Mouse (Mus musculus) cerebellum, adult (tissue): ENCODE results near the gene AA467197.

Experiments used
- ATAC-seq: cut with Nextera tagmentation; 2 replicates; pipeline ENCODE4 v1.9.2; 2017; ENCODE audit warnings: mild to moderate bottlenecking, moderate library complexity, mixed read lengths; ENCODE audit not compliant: insufficient number of reproducible peaks, low FRiP score, low TSS enrichment

Gene AA467197

DNA sequence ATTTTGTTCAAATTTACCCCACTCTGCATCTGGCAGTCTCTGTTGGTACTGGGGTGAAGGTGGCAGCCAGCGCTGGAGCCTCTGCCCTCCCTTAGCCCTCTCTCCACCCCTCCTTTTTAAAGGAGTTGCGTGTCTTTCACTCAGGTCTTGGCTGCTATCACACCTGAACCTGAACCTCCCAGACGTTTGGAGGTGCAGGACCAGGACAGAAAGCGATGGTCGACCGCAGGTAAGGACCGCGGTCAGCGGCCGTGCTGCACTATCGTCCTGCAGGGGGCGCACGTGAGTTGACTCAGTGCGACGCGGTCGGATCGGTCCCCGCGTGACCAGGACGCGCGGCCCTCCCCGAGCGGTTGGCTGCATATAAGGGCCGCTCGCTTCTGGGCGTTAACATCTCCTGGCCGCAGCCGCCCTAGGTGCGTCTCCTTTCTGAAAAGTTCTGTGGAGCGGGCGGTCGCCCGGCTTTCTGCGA, 776 bp downstream of the AA467197 start:
- peak; percentile 85 for ATAC-seq

DNA sequence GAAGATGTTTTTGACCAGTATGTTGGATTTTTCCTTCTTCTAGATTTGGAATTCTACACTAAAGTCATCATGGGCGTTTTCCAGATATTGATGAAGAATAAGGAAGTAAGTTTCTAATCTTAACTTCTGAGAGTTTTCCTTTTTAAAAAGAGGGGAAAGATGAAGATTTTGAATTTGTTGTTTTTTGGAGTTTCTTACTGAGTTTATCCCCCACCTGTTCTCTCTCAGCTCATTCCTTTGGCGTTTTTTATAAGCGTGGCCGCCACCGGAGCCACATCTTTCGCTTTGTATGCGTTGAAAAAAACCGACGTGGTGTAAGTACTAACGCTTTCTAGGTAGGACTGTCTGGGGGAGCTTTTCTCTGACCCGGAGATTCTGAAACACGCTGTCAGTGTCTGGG, 1.2 kb downstream of the AA467197 start:
- no peak for ATAC-seq

DNA sequence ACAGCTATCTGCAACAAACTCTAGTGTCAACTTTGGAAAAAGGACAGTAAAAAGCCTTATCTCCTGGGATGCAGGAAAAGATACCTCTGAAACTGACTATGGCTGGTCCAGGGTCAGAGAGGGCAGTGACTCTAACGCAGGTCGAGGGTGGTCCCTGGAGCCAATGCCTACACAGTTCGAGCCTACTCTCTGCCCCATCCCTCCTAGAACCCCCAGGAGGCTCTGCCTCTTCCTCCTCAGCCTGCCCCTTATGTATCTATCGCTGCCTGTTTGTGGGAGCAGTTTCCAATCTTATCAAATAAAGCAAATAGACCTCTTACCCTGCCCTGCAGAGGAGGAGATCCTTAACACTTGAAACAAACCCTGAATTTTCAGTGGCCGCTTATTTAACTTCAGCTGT, 1.9 kb downstream of the AA467197 start:
- no peak for ATAC-seq

DNA sequence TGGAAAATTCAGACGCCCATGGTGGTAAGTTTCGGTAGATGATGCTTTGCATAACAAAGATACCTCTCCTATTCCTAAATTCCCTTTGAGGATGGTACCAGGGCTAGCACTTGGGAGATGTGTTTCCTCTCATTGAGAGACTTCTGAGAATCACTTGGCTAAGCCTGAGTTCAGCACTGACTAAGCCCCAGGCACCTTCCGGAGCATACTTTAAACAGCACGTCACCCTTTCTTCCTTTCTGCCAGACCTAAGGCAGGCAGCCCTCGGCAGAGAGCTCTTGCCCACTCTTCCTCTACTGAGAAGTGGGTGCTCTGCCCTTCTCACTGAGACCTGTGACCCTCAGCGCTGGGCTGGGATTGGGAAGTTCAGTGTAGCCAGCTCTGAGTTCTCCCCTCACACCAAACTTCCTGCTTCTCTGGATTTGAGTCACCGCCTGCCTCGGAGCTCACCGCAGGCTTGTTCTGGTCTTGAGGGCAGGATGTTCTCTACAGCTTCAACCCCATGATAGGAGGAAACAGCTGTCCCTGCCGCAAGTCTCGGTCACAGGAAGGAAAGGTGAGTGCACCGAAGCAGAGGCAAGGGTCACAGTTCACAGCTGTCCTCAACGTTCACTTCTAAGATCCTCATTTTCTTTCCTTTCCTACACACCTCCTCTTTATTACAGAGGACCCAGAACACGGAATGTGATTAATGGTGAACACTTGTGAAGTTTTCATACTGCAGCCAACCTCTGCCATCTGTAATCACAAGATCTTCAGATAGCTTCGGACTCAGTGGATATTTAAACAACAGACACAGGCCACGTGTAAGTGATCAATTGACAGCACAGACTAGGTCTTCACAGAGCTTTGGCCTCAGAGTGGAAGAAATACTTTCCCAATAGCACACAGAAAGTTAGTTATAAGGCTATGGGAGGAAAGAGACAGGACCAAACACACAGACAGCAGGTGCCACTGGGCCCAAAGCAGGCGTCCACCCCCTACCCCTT, 15.6 kb downstream of the AA467197 start:
- no peak for ATAC-seq

DNA sequence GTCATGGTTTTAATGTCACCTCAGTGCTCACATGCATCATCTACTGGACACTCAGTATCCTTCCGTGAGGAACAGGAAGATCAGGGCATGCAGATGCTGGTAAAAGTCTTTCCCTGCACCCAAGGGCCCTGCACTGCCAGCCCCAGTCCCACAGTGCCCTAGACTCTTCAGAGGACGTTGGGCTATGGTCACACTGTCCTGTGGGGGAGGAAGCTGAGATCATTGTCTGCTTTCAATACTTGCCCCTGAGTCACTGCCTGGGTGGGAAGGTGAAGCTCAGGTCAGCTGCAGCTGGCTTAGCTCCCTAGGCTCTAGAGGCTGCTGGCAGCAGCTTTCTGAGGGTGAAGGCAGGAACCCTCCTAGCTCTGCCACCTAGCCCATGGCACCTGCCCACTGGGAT, 19.3 kb downstream of the AA467197 start:
- no peak for ATAC-seq

DNA sequence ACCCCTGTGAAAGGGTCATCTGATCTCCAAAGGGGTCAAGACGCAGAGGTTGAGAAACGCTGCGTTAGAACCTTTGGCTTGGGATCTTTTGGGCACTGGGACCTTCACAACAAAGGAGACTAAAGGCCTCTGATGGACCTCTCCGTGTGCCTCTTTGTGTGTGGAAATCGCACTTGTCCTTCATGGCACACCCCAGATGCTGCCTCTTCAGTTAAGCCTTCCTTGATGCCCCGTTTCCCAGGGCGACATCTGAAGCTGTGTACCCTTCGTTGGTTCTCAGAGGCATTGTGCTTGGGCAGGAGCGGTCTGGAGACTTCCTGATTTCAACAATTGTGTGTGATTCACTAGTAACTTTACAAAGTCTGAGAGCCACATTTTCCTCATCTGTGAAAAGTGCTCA, 20.0 kb downstream of the AA467197 start:
- no peak for ATAC-seq

DNA sequence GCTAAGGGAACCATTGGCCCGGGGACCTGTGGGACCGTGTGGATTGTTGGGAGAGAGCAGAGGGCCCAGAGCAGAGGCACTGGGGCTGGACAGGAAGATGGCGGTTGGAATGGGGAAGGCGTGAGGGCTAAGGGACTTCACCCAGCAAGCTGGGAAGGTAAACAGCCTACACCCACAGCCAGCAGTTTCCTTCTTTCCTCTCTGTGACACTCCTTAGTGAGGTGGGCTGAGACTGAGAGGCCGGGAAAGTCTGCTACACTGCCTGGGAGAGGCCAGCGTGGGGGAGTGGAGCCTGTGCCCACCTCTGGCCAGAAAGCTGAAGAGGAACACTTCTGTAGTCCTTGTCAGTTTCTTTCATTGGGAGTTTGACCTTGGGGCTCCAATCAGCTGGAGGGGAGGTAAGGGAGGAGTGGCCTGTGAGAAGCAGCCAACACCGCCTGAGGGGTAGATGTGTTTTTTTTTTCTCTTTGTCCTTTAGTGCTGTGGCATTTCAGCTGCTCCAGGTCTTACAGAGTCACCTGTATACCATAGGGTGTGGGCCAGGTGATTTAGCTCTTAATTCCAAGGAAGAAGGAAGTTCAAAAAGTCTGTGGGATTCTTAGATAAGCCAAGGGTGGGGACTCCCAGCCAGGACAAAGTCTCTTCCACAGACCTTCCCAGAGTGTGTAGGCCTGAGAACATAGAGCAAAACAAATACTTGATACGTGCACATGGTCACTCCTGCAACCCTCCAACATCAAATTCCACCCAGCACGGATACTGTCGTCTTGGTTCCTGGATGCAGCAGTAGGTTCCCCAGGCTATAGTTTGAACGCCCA, 21.1 kb downstream of the AA467197 start:
- no peak for ATAC-seq

DNA sequence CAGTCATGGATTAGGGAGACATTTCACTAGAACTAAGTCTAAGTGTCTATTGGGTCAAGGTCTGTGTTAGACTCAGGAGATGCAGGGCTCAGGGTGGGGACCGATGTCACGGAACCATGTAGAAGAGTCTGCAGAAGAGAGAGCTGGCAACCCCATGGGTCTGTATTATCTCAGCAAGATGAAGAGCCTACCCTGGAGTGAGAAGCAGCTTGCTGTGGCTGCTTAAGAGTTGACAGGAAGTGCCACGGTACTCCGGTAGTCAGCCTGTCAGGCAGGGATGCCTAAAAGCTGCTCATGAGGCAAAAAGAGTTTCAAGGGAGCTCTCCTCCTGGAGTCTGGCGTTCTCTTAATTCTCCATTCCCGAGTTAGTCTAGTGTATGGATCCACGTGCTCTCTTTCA, 23.0 kb downstream of the AA467197 start:
- ATAC-seq, result no peak

DNA sequence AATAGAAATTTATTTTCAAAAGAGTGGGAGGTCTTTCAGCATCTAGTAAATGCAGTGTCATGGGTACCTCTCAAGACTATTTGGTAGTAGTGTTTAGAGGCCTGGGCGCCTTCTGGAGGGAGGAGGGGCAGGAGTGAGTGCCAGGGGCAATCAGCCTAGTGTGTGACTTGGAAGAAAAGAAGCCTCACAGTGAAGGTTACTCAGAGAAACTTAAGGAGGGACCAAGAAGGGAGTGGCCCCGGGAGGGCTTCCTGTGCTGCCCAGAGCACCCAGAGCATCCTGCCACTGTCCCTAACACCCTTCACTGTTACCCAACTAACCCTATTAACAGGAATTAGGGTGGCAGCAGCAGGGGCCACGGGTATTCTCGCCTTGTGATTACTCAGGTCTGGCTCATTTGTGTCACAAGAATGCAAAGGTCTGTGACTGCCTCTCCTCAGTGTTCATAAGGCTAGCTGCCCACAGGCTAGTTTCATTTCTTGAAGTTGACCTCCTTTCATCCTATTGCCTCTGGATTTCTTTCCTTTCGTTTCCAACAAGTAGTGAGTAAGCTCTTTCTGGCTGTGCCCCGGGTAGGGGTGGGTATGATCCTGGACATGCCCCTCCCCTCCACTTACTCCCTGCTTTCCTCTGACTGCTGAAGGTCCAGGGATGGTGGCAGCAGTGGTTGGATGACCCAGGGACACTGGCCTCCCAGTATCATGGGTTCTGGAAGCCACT, 28.6 kb downstream of the AA467197 start:
- no peak for ATAC-seq

DNA sequence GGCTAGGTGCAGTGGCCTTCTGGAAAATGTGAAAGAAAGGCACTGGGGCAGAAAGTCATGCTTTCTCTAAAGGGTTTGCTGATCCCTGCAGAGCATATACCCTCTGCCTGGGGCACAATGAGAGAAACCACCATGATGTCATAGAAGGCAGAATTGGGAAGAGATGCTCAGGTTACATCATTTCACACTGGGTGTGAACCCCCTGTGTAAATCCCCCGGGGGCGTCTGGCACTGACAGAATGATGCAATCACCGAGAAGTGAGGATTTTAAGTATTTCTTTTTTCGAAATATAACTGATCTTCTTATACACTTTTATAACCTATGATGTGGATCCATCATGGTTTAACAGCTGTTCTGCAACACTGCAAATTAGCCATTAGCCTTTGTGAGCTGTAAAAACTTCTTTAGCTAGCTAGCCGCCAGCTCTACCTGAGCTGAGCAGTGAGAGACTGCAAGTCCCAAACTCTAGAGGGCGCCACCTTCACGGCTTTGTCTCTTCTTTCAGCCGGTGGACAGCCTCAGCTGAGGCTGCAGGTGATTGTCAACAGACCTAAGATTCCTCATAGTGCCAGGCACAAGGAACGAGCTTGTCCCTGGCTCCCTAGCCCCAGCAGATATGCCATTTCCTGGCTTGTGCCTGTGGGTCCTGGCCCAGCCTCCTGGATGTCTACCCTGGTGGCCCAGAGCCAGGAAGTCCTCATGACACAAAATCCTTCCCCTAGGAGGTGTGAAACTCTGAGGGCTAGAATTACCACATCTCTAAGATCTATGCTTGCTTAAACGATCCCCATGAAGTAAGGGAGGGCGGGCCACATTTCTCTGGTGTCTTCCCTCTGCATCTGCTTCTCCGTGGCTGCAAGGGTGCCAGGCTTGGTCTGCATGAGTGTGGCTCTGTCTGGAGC, 29.4 kb downstream of the AA467197 start:
- ATAC-seq, result peak; percentile 68; the same call in 1 of the 2 replicates

DNA sequence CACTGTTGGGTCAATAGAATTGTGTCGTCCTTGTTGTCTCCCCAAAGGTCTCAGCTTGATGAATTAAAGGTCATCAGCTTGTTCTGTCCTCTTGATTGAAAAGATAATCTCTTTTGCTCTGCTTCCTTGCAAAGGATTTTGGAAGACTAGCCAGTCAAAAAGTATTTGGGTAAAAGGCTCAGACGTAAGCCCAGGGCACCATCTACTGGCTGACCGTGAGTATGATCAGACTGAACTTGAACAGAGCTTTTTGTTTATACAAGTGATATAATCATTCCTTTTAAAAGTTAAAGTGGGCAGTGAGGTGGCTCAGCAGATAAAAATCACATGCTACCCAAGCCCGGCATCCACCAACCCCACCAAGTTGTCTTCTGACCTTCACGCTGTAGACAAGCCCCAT, 31.1 kb downstream of the AA467197 start:
- no peak for ATAC-seq

DNA sequence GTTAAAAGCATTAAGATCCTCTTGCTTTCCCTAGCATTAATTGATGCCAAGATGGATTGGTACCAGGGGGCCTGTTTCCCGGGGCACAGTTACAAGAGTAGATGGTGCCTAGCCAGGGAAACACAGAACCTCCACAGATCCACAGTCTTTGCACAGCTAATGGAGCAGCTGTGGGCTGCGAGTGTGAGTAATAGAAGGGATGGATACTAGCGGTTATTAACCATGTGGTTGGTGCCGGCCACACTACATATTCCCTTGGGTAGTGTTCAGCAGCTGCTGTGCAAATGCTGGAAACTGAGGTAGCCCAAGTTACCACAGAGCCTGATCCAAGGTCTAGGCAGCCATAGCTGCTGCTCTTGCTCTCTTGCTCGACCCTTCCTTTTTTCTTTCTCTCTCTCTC, 34.9 kb downstream of the AA467197 start:
- ATAC-seq, result no peak

DNA sequence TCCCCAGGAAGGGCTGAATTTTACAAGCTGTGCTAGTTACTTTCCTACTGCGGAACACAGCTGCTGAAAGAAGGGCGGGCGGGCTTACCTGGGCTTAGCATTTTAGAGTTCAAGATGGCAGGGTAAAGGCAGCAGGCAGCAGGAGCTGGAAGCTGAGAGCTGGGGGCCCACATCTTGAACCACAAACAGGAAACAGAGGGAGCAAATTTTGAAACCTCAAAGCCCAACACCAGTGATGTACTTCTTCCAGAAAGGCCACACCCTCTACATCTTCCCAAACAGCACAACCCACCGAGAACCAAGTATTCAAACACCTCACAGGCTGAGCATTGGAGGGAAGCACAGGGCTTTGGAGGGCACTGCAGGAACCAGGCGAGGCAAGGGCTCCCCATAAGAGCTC, 36.1 kb downstream of the AA467197 start:
- ATAC-seq, result no peak

DNA sequence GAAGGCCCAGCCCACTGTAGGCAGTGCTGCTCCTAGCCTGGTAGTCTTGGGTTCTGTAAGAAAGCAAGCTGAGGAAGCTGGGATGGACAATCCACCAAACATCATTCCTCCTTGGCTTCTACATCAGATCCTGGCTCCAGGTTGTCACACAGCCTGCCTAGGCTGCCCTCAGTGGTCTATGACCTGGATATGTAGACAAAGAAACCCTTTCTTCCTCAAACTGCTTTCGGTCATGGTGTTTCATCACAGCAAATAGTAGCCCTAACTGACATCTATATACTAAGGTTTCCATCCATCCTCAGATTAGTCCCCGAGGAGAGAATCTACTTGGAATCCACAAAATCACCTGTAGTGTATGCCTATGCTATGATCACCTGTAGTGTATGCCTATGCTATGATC, 38.3 kb downstream of the AA467197 start:
- ATAC-seq, result no peak

DNA sequence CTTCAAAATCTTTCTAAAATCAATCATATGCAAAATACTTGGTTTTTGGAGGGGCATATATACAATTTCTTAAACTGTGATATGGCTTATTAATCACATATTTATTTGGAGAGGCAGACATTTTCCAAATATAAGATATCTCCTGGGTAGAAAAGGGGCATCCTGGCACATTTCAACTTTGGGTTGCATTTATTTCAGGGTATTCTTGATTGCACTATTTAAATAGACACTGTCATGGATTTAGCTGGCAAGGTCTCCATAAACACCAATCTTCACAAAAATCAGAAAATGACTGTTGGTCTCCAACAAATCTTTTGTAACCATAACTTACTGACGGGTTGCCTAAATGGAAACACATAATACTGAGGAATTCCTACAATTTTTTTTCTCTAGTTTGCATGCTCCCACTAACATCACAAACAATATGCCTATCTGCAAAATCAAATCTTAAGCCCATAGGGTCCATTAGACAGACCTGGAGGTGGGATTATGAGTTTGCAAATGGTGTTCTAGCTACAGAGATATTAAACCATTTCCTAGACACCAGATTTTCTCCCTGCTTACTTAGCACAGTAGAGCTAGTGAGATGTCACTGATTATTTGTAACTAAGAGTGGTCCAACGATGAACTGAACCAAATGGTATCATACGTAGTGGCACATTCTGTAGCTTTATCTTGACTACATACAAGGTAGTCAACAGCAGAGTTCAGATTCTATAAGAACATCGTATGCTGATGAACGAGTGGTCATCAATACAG, 44.8 kb downstream of the AA467197 start:
- peak; percentile 40; the same call in 1 of the 2 replicates for ATAC-seq

DNA sequence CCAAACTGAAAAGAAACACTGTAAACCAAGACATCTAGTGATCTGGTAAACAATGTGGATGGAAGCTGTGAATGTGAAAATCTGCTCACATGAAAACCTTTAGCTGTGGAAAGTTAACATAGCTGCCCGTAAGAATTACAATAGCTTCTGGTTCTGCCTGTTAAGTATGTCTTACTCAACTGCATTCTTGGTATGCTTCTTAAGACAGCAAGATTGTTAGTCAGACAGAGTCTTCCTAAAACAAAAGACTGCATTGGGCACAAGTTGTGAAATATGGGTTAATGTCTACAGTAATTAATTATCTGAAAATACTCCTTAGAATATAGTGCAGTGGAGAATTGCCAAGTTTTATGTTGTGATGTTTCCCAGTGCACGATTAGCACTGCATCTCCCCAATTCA, 45.7 kb downstream of the AA467197 start:
- no peak for ATAC-seq

DNA sequence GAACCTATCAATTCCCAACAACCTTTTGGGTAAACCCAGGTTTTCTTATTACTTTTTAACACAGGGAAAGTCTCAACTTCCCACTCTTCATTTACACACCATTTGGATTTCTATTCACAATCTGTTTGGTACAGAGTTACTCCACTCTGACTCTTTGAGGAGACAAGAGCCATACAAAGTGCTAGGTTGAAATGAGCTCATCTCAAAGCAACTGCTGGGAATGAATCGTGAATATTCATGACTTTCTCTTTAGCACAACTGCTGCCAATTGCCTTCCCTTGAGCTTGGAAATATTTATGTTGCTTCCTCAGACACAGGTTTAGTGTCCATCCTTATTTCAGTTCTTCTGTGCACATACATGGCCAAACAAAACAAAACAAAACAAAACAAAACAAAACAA, 46.9 kb downstream of the AA467197 start:
- ATAC-seq, result no peak

DNA sequence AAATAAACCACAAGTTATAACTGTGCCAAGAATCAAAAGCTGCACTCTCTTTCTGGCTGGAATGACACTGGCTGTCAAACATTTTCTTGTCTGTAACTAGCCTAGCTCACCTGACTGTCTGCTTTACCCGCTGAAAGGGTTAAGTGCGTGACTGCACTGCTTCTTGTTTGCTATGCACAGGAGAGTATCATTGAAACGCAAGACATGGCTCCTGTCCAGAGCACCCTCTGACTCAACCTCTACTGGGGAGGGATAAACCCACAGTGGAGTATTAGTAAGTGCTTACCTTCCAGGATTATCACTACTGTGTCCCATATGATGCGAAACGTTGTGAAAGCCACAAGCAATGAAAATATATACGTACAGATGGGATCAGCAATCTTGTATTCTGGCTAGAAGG, 49.9 kb downstream of the AA467197 start:
- no peak for ATAC-seq
